Mouse (Mus musculus) liver, adult 2 months (tissue): Measurements from ENCODE around the gene Denr.

Experiments
- CTCF ChIP-seq: fragments of 200-500 bp; IDR thresholded peaks from 2 replicates; pipeline ENCODE4 v1.5.1; 2011; ENCODE audit warnings: low read depth, low read length, control low read depth
- POLR2A ChIP-seq: fragments of 200-500 bp; IDR thresholded peaks from 2 replicates; pipeline ENCODE4 v1.6.1; 2011; ENCODE audit warnings: low read length, control low read depth; ENCODE audit not compliant: insufficient read depth; ENCODE audit errors: extremely low read depth

- TF ChIP-seq CTCF = no peak
- TF ChIP-seq POLR2A = no peak
Measured at GRCm38 (mm10) chr5:123886365-123886764, 20.6 kb upstream of the Denr start.
